Mouse (Mus musculus) retina, postnatal 1 day (tissue): ENCODE measurements at regions not wholly inside any gene's neighbourhood (a gene's known extent, or its start where the extent isn't known, plus 50 kb on each side); places are given as distances from the start of the nearest gene placed in this dataset.

Source experiments
- DNase-seq: peaks from one replicate; pipeline ENCODE4 v3.0.0-alpha.2; 2012

GRCm38 (mm10) chr4:106244826-106245510, 71.0 kb upstream of the Usp24 start:
- DNase-seq: no peak

GRCm38 (mm10) chr4:106246695-106247094, 69.3 kb upstream of the Usp24 start:
- no peak for DNase-seq

- DNase-seq: no peak
Observed at GRCm38 (mm10) chr4:106247398-106247797, 68.6 kb upstream of the Usp24 start.

- DNase-seq: no peak
Observed at GRCm38 (mm10) chr4:106248272-106248671, 67.7 kb upstream of the Usp24 start.

- DNase-seq: no peak
Observed at GRCm38 (mm10) chr4:106249028-106249782, 66.8 kb upstream of the Usp24 start.

- DNase-seq: no peak
Observed at GRCm38 (mm10) chr4:106250048-106250447, 66.0 kb upstream of the Usp24 start.

GRCm38 (mm10) chr4:106251430-106251829, 64.6 kb upstream of the Usp24 start:
- DNase-seq: no peak

- no peak for DNase-seq
Observed at GRCm38 (mm10) chr4:106252946-106253345, 63.1 kb upstream of the Usp24 start.

- DNase-seq: no peak
Observed at GRCm38 (mm10) chr4:106254761-106255475, 61.1 kb upstream of the Usp24 start.

GRCm38 (mm10) chr4:106255959-106256609, 59.9 kb upstream of the Usp24 start:
- DNase-seq: peak; percentile 66

GRCm38 (mm10) chr4:106261404-106261803, 54.6 kb upstream of the Usp24 start:
- no peak for DNase-seq

- DNase-seq: no peak
Observed at GRCm38 (mm10) chr4:106261901-106262560, 54.0 kb upstream of the Usp24 start.

GRCm38 (mm10) chr4:106262751-106263725, 53.0 kb upstream of the Usp24 start:
- no peak for DNase-seq
